Mouse (Mus musculus) midbrain, embryonic 15.5 days (tissue): ENCODE results near the gene Tmem208. TPM values are rescaled to one million over a fixed set of nuclear protein-coding genes. Genes with fewer than 3 reads are reported as not detected.

Experiments used
- ATAC-seq: fragments of 200-750 bp; cut with Nextera tagmentation; replicated peaks from 2 replicates; pipeline ENCODE4 v1.8.0; 2017; ENCODE audit warnings: moderate TSS enrichment
- H3K27ac ChIP-seq: fragments of 300-500 bp; sonication (generic); 2 replicates; pipeline ENCODE4 v1.5.1; 2015; ENCODE audit warnings: mild to moderate bottlenecking, inconsistent platforms
- H3K27me3 ChIP-seq: fragments of 300-500 bp; sonication (generic); replicated peaks from 2 replicates; pipeline ENCODE4 v1.6.1; 2015; ENCODE audit warnings: inconsistent platforms
- H3K36me3 ChIP-seq: fragments of 300-500 bp; sonication (generic); replicated peaks from 2 replicates; pipeline ENCODE4 v1.6.1; 2015; ENCODE audit warnings: inconsistent platforms
- H3K4me1 ChIP-seq: fragments of 300-500 bp; sonication (generic); 2 replicates; pipeline ENCODE4 v1.6.1; 2015; ENCODE audit warnings: inconsistent platforms
- H3K4me2 ChIP-seq: fragments of 300-500 bp; sonication (generic); 2 replicates; pipeline ENCODE4 v1.6.1; 2015; ENCODE audit warnings: inconsistent platforms, mild to moderate bottlenecking, moderate library complexity
- H3K4me3 ChIP-seq: fragments of 300-500 bp; sonication (generic); 2 replicates; pipeline ENCODE4 v1.5.1; 2015; ENCODE audit warnings: mild to moderate bottlenecking, inconsistent platforms
- H3K9ac ChIP-seq: fragments of 300-500 bp; sonication (generic); 2 replicates; pipeline ENCODE4 v1.6.1; 2015; ENCODE audit warnings: mild to moderate bottlenecking, inconsistent platforms
- H3K9me3 ChIP-seq: fragments of 300-500 bp; sonication (generic); 2 replicates; pipeline ENCODE4 v1.6.1; 2016; ENCODE audit warnings: inconsistent platforms
- WGBS: fragments of 180-500 bp; shearing (Covaris S2); methylation state at CpG from one replicate; pipeline ENCODE4 v1.1.7; 2015; ENCODE audit warnings: mixed read lengths; 5-methylcytosine and 5-hydroxymethylcytosine counted together
- polyA plus RNA-seq: library from polyadenylated mRNA; unstranded; fragments of >200 nt; fragmentation: Nextera tagmentation; extraction: Ambion mirVana; gene quantifications from 2 replicates; pipeline ENCODE4 v1.2.1, GENCODE M21; 2015

The Tmem208 gene
- polyA plus RNA-seq, 1 experiment from 2014 or later, result 130 TPM

DNA sequence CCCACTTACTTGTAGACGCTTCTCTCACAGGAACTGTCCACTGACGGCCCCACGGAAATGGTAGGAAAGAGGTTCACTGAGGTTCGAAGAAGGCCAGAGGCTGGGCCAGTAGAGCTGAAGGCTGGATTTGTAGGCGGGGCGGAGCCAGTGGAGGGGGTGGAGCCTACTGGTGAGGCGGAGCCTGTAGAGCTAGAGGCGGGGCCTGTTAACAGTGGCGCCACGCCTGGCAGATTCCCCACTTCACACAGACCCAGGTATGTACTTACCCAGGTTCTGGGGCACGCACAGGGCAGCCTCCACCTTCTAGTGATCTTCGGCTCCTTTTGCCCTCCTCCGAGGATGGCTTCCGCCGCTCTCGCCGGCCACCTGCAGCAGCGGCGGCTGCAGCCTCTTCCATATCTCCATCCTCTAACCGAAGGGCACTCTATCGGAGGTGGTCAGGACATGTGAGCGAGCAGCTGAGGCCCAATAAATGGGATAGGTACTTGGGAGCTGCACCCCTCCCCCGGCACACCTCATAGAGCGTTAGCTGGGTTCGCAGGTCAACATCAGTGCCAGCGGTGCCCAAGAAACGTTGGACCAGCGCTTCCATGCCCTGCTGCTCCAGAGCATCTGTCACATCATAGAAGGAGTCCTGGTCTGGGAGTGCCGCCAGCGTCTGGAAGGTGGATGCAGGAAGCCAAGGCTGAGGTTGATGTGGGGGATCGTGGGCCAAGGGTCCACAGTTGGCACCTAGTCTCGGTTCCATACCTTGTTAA, 10.4 kb downstream of the Tmem208 start:
- Histone ChIP-seq H3K27me3 (no peaks in the 10 kb centered on the region), H3K4me1 (no peaks in the 10 kb centered on the region), H3K27ac (no peak overlapping the region), H3K4me2 (0 out of 2 replicates have a peak overlapping the region, but pooled peaks have one; percentile 1), H3K9me3 (no peaks in the 10 kb centered on the region), H3K9ac (no peak overlapping the region), H3K36me3 (0 out of 2 replicates have a peak, but pooled peaks cover 4% of the 10 kb centered on the region), H3K4me3 (peak overlapping the region; percentile 18)
- peak; percentile 33 for ATAC-seq
- WGBS, result 50% methylated on average over 32 of the region's 32 CpGs

DNA sequence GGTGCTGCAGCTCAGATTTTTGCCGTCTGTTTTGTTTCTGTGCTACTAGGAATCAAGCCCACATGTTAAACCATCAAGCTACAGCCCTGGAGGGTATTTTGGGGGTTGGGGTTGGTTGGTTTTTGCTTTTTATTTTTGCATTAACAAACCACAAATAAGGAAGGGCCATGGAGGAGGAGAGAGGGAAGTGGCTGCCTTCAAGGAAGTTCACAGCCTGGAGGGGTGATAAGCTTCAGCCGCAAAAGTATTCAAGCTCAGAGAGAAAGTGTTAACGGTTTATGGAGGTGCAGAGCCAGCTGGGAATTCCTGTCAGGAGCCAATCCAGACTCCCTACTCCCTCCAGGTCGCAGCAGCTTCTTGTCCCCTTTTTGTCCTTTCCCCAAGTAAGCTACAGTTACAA, 12.8 kb downstream of the Tmem208 start:
- 70% methylated on average over 4 of the region's 4 CpGs for WGBS
- H3K4me2 ChIP-seq, result no peak overlapping the region
- no peak for ATAC-seq

DNA sequence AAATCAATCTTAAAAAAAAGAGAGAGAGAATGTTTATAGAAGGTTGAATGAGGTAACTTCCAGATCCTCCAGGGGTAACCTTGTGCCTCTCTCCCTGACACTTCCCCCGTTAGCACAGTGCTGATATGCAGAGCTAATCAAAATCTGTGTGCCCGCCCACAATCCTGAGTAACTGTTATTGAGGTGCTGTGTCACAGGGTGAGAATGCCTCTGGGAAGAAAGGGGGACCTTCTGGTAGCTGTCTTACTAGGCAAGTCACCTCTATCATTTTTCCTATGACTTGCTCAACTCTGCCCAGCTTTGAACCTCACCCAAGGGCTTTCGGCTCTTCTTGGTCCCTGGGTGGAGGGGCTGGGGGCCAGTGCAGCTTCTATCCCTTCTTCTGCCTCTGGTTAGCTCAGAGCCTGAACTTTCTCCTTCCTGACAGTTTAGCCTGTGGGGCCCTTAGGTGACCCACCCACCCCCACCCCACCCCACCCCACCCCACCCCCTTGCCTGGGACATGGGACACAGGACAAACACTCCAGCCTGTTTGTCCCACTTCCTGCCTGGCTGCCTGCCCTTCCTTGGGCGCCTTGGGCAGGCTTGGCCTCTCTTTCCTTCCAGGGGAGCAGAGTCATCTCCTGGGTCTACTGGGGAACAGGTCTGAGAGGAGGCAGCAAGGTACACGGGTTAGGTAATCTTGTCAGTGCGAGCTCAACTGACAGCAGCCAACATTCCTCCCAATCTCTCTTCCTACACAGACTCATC, 13.9 kb downstream of the Tmem208 start:
- no peak for ATAC-seq
- 84% methylated on average over 6 of the region's 6 CpGs for WGBS

More for the DNA sequence above, 12.8 kb downstream of the Tmem208 start:
- no peaks in the 10 kb centered on the region for H3K4me1 ChIP-seq
- no peaks in the 10 kb centered on the region for H3K36me3 ChIP-seq
- no peak overlapping the region for H3K4me3 ChIP-seq
- no peak overlapping the region for H3K9ac ChIP-seq
- H3K27ac ChIP-seq, result no peak overlapping the region
- no peaks in the 10 kb centered on the region for H3K9me3 ChIP-seq
- H3K27me3 ChIP-seq, result no peaks in the 10 kb centered on the region

DNA sequence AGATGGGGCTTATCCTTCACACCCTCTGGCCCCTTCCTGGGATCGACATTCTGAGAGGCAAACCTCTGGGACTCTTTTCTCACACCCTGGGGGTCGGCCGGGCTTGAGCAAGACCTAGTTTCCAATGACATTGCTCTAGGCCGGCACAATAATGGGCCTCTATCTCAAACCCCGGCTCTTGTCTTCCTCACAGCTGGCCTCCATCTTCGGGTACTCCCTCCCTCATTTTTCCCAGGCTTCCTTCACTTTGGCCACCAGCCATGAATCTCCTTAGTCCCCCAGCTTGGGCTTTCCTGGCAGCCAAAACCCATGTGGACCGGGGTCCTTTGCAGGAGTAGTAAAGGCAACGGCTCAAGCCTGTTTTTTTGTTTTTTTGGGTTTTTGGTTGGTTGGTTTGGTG, 15.2 kb downstream of the Tmem208 start:
- H3K4me3 ChIP-seq, result no peak overlapping the region
- no peak overlapping the region for H3K9ac ChIP-seq
- H3K9me3 ChIP-seq, result no peaks in the 10 kb centered on the region
- H3K27ac ChIP-seq, result no peak overlapping the region
- no peak overlapping the region for H3K4me2 ChIP-seq
- WGBS, result 43% methylated on average over 8 of the region's 8 CpGs
- no peaks in the 10 kb centered on the region for H3K36me3 ChIP-seq
- 0 out of 2 replicates have a peak, but pooled peaks cover under 1% of the 10 kb centered on the region for H3K4me1 ChIP-seq
- H3K27me3 ChIP-seq, result 0 out of 2 replicates have a peak, but pooled peaks cover under 1% of the 10 kb centered on the region
- ATAC-seq, result no peak

More for the DNA sequence above, 13.9 kb downstream of the Tmem208 start:
- Histone ChIP-seq H3K27ac (no peak overlapping the region), H3K4me3 (no peak overlapping the region), H3K4me2 (no peak overlapping the region), H3K27me3 (no peaks in the 10 kb centered on the region), H3K9ac (no peak overlapping the region), H3K4me1 (no peaks in the 10 kb centered on the region), H3K36me3 (no peaks in the 10 kb centered on the region), H3K9me3 (no peaks in the 10 kb centered on the region)

DNA sequence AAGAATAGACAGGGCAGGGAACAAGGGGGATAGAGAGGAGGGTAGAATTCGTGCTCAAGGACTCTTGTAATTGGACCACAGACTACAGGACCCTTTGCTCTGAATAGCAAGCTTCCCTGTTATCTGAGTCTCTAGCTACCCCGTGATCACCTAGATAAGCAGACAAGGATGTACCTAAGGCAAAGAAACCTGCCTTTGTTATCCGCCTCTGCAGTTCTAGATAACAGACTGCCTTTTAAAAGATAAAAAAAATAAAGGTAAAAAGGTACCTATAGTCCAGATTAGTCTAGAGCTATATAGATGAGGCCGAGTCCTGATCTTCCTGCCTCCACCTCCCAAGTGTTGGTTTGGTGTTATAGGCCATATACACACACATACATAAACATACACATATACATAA, 16.6 kb downstream of the Tmem208 start:
- 86% methylated on average over 4 of the region's 4 CpGs for WGBS
- Histone ChIP-seq H3K27me3 (peaks cover 14% of the 10 kb centered on the region), H3K9ac (no peak overlapping the region), H3K36me3 (no peaks in the 10 kb centered on the region), H3K9me3 (no peaks in the 10 kb centered on the region), H3K4me2 (no peak overlapping the region), H3K4me1 (peaks cover 14% of the 10 kb centered on the region), H3K27ac (no peak overlapping the region), H3K4me3 (no peak overlapping the region)
- ATAC-seq, result no peak

DNA sequence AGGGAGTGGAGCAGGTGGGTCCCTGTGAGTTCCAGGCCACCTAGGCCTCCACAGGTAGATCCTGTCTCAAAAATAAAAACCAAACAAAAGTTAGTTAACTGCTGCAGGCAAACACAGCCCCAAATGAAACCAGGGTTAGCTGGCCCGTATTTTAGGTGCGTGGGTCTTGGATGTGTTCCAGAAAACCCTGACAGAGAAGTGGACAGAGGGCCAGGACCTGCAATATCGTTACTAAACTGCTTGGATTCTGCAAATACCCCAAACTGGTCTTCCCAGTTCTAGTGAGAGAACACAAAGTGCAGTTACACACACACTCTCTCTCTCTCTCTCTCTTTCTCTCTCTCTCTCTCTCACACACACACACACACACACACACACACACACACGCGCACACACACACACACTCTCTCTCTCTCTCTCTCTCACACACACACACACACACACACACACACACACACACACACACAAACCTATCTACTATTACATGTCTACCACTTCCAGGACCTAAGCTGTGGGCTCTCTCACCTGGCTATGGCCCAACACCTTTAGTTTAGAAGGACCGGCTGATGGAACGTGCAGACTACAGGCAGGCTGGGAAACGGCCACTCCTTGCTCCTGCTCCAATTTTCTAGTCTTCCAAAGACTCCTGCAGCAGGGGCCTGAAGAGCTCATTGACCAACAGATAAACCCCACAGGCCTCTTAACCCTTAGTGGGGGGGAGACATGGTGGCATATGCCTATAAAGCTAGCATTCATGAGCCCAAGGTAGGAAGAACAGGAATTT, 17.8 kb downstream of the Tmem208 start:
- Histone ChIP-seq H3K27ac (no peak overlapping the region), H3K9ac (no peak overlapping the region), H3K4me2 (no peak overlapping the region), H3K9me3 (no peaks in the 10 kb centered on the region), H3K27me3 (peaks cover 14% of the 10 kb centered on the region), H3K4me1 (peaks cover 20% of the 10 kb centered on the region), H3K36me3 (no peaks in the 10 kb centered on the region), H3K4me3 (no peak overlapping the region)
- no peak for ATAC-seq
- 78% methylated on average over 8 of the region's 8 CpGs for WGBS

DNA sequence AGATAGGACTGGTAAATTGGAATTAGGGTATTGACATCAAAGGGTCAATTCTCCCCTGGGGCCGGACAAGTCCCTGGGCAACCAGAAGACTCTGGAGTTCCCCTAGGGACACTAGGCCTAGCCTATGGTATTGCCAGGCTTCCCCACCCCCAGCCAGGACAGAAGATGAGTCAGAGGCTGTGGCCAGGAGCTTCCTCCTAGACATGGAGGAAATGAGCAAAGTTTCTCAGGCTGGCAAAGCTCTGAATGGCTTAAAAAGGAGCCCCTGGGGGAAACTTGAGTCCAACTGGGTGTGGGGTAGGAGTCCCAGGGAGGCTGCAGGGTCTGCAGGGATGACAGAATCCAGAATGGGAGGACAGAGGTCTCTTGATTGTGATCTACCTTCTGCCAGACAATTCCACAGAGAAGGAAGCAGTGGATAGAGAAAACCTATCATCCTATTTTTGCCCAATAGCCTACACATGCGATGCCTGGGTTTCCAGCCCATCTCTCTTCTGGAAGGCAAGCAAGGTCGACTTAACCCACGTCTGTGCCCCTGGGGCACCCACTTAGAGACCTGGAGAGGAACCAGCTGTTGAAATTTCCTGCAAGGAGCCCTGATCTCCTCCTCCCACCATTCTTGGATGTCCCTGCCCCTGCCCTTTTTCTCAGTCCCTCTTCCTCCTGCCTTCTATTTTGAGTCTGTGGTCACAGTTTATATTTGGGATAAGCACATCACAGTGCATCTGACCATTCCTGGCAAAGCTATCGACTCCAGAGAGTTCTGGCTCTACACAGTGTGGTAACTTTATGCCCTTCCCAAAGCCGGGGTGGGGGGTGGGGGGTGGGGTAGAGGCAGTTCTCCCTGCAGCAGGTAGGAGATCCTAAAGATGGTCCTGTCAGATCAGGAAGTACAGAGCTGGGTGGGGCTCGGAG, 19.2 kb downstream of the Tmem208 start:
- H3K36me3 ChIP-seq, result no peaks in the 10 kb centered on the region
- WGBS, result 72% methylated on average over 7 of the region's 7 CpGs
- ATAC-seq, result no peak
- H3K27ac ChIP-seq, result no peak overlapping the region
- H3K9ac ChIP-seq, result no peak overlapping the region
- H3K9me3 ChIP-seq, result no peaks in the 10 kb centered on the region
- peaks cover 14% of the 10 kb centered on the region for H3K27me3 ChIP-seq
- no peak overlapping the region for H3K4me3 ChIP-seq
- H3K4me1 ChIP-seq, result peaks cover 30% of the 10 kb centered on the region
- H3K4me2 ChIP-seq, result no peak overlapping the region

DNA sequence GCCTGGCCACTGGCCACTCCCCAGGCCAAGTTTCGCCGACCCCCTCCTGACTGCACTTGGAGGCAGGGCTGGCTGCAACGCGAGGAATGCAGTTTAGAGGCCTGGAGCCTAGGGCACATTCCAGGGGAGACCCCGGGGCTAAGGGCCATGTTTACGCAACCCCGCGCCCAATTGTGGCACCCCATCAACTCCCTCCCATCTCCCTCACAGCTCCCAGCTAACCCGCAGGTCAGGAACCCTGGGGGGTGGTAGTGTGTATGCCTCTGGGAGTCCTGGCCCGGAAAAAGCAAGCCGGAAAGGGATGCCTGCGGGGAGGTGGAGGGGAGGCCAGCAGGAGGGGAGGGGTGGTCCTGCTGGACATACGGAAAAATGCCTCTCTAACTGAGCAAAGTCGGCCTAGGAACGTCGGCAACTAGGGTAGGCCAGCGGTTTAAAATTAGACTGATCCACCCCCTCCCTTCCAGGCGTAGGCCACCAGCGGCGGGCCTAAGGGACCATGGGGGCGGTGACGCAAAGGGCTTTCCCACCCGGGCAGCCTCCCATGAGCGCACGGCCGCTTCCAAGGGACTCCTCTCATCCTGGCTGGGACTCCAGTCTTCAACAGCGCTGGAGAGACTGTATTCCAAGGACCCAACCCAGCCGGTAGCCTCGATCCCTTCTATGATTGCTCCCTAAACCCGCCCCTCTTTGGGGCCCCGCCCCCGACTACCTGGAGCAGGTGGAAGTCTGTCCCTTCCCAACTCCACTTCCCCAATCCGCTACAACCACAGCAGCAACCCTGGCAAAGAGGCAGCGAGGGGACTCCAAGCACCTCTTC, 20.7 kb downstream of the Tmem208 start:
- H3K4me2 ChIP-seq, result peak overlapping the region; percentile 98
- no peaks in the 10 kb centered on the region for H3K9me3 ChIP-seq
- peak overlapping the region; percentile 69 for H3K4me3 ChIP-seq
- ATAC-seq, result peak; percentile 28
- H3K27me3 ChIP-seq, result peaks cover 14% of the 10 kb centered on the region
- H3K27ac ChIP-seq, result no peak overlapping the region
- 2% methylated on average over 34 of the region's 34 CpGs for WGBS
- H3K36me3 ChIP-seq, result no peaks in the 10 kb centered on the region
- no peak overlapping the region; the same call in 1 of the 2 replicates for H3K9ac ChIP-seq
- peaks cover 40% of the 10 kb centered on the region for H3K4me1 ChIP-seq

DNA sequence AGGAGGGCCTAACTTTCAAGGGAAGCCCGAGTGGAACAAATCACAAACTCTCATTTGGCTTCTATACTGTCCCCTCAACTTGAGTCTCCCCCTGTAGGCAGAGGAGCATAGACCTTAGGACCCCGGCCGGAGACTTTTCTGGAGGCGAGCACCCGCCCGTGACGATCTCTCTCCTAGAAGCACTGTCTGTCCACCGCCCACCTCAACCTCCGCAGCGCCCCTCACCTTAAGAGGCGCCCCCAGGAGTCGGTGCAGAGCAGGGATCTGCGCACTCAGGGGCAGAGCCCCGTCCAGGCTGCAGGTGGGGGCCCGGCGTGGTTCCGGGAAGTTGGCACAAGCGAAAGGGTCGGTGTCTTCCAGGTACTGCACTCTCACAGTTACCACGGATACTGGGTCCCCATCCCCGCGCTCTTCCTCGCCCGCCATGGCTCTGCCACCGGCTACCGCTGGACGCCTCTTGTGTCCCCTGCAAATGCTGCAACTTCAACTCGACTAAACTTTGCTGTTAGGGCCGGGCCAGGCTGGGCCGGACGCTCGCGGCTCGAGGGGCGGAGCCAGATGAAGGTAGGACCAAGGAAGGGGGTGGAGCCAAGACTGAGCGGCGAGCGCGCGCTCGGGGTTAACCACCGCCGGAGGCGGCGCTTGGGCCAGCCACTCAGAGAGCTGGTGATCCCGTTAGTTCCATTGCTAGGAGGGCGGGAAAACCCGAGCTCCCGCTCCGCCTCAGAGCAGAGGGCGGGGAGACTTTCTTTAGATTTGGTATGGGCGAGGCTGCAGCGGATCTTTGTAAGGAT, 21.5 kb downstream of the Tmem208 start, which contains the start of gene Fhod1:
Gene Fhod1, minus strand, starts transcription at position 526 of the 794 bp plus-strand sequence.
- under 1% methylated on average over 53 of the region's 53 CpGs for WGBS
- H3K4me3 ChIP-seq, result peak within 1 kb of the TSS; percentile 69
- H3K27ac ChIP-seq, result peak within 1 kb of the TSS; percentile 80
- H3K27me3 ChIP-seq, result peaks cover 14% of the 10 kb centered on the region
- peak within 1 kb of the TSS; percentile 69 for H3K9ac ChIP-seq
- H3K4me2 ChIP-seq, result peak within 1 kb of the TSS; percentile 98
- peaks cover 40% of the 10 kb centered on the region for H3K4me1 ChIP-seq
- ATAC-seq, result peak; percentile 86
- no peaks in the 10 kb centered on the region for H3K9me3 ChIP-seq
- no peaks in the 10 kb centered on the region for H3K36me3 ChIP-seq

DNA sequence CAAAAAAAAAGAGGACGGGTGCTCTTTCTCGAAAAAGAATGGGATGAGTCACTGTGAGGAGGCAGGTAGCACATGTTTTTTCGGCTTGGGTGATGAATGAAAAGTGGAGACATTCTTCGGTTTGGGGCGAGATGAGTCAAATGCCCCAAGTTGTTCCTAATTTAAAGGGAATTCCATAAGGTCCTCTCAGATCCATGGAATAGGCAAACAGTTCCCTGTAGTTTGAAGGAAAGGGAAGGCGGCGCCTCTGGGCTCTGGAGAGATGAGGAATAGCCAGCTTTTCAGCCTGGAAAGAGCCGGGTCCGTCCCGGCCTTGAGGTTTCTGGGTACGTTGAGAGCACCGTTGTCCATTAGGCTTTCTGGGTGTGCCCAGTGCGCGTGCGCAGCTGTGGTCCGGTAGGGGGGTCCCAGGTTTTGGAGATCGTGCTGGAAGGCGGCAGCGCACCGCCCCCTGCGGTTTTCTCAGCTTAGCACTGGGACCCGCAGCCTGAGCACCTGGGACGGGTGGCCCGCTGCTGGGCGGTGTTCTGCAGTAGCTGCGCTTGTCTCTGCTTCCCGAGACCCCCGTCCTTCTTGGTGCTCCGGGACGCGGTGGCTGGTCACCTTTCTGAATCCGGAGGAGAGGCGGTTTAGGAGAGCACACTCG, 22.4 kb downstream of the Tmem208 start, which contains the start of gene Slc9a5:
Gene Slc9a5, plus strand, starts transcription at position 394 of the 646 bp plus-strand sequence.
- under 1% methylated on average over 34 of the region's 34 CpGs for WGBS
- H3K9me3 ChIP-seq, result no peaks in the 10 kb centered on the region
- H3K27ac ChIP-seq, result peak within 1 kb of the TSS; percentile 80
- no peaks in the 10 kb centered on the region for H3K36me3 ChIP-seq
- ATAC-seq, result peak; percentile 28
- peak within 1 kb of the TSS; percentile 98 for H3K4me2 ChIP-seq
- peak within 1 kb of the TSS; percentile 69 for H3K9ac ChIP-seq
- H3K4me3 ChIP-seq, result peak within 1 kb of the TSS; percentile 69
- peaks cover 40% of the 10 kb centered on the region for H3K4me1 ChIP-seq
- H3K27me3 ChIP-seq, result peaks cover 14% of the 10 kb centered on the region
